Mouse (Mus musculus): ENCODE measurements around the gene Spc24.

The Spc24 gene

GRCm38 (mm10) chr9:21706586-21707265, 53.4 kb downstream of the Spc24 start:
- no peak for DNase-seq

GRCm38 (mm10) chr9:21706085-21706484, 54.0 kb downstream of the Spc24 start:
- DNase-seq = no peak
